Mouse (Mus musculus) heart, postnatal 0 days (tissue): ENCODE data around the gene Vcl.

ENCODE experiments used
- CTCF ChIP-seq: IDR thresholded peaks from 2 replicates; pipeline ENCODE4 v1.5.1; 2016; ENCODE audit warnings: antibody characterized with exemption, control low read depth, low read depth
- EP300 ChIP-seq: IDR thresholded peaks from 2 replicates; pipeline ENCODE4 v1.6.1; 2016; ENCODE audit warnings: antibody characterized with exemption, low read depth

GRCm38 (mm10) chr14:20976741-20977140 is 47.5 kb downstream of the Vcl start:
- TF ChIP-seq CTCF, result no peak
- no peak for TF ChIP-seq EP300
